Mouse (Mus musculus): ENCODE results near the gene Sardh. TPM values are rescaled to one million over a fixed set of nuclear protein-coding genes. Genes with fewer than 3 reads are reported as not detected.
A peak's percentile ranks its signal among the peaks of the same experiment; 100 is the strongest.

Gene Sardh
- 3.2 and 3.6 TPM in 2 replicates for polyA plus RNA-seq (2015; fragmentation: Nextera tagmentation; extraction: Ambion mirVana)

DNA sequence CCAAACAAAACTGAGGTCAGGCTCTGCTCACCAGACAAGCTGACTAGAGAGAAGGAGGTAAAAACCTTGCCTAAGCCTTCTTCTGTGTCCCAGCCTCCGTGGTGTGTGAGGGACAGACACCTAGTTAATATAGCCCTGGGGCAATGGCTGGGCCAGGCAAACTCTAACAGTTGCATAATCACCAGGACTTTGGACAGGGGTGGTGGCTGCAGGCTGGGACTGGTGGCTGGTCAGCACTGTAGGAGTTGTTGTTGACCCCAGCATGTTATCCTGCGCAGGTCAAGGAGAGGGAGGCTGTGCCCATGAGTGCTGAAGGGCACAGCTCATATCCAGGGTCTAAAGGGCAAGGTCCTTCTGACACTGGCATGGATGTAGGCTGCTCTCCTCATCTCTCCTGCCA is at the start of gene Sardh:
Gene Sardh (minus strand): TSS at position 127 of the 400 bp plus-strand sequence.
- DNase-seq (ENCODE audit: low spot score) = no peak

DNA sequence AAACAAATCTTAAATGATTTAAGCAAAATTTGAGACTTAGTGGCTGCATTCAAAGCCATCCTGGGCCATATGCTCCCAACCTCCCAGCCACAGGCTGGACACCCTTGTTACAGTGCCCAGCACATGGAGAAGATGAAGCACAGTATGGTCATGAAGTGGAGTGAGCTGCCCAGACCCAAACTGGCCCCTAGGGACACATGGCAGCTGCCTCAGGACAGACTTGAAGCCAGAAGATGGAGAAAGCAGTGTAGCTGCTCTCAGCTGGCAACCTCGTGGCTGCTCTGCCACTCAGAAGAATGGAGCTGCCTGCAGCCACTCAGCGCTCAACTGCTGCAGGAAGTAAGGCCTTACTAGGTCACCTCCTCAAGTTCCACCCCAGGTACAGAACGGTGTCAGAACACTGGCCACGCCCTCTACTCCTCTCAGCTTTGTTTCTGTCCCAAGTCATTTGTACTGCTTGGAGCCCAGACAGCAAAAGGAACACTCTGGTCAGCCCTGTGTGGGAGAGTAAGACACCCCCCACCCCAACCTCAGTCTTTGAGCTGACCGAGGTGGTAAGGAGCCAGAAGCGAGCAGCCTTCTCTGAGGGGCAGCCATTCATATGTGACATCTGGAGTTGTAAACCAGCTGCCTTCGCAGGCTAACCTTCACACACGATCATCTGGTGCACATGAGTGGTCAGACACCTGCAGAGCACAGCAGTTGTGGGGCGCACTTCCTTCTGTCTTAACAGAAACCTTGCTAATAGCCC is 48.7 kb upstream of the Sardh start:
- DNase-seq (ENCODE audit: low spot score) = peak; percentile 87

DNA sequence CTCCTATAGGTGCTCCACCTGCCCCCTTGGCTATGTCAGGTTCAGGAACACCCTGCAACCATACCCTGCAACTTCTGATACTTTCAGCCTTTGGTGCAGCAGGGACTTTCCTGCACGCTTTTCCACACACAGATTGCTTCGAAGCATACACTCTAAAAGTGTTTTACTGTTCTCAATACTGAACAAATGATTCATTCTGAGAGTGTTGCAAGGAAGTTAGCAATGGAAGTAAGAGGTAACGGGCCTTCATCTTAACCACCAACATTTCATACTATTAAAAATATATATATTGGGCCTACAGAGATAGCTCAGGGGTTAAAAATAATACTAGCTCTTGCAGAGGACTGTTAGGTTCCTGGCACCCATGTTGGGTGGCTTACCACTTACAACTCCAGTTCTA is 46.6 kb upstream of the Sardh start:
- DNase-seq (ENCODE audit: low spot score) = no peak

DNA sequence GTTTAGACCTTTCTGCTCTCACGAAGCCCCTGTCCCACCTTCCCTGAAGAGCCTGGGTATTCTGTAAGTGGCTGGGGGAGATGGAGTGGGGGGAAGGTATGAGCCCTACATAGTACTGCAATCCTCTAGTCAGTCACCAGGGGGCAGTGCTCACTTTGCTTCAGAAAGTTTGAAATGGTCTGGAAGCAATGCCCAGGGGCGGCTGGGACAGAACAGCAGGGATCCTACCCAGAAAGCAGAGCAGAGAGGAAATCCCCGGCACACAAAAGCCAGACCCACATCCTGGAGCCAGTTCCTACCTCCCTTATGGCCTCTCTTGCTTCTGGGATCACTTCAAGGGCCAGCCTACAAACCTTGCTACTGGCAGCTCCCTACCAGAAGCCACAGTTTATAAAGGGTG is 40.9 kb upstream of the Sardh start:
- peak; percentile 87 for DNase-seq (ENCODE audit: low spot score)

DNA sequence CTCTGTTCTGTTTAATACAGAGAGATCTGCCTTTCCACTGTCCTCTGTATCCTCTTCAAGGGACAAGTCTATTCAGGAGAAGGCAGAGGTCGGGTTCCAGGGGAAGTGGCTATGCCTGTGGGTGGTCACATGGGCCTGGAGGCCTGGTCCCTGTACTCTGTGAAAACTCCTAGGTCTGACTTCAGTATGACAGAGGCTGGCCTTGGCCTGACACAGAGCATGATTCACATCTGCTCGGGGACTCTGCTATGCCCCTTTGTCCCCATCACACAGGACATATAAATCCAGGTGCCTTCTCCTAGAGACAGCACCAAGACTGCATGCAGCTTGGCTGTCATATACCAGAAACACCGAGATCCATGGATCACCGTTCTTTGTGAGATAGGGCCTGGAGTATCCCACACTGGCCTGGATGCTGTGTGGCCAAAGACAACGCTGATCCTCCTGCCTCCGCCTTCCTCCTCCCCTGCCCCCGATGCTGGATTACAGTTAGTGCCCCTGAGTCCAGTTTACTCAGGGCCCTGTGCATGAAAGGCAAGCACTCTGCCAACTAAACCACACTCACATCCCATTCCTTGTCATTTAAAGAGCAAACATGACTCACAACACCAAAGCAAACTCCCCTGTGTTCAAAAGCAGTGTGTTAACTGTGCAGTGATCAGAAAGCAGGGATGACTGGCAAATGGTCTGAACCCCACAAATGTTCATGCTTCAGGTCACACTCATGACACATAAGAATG is 39.0 kb upstream of the Sardh start:
- no peak for DNase-seq (ENCODE audit: low spot score)

DNA sequence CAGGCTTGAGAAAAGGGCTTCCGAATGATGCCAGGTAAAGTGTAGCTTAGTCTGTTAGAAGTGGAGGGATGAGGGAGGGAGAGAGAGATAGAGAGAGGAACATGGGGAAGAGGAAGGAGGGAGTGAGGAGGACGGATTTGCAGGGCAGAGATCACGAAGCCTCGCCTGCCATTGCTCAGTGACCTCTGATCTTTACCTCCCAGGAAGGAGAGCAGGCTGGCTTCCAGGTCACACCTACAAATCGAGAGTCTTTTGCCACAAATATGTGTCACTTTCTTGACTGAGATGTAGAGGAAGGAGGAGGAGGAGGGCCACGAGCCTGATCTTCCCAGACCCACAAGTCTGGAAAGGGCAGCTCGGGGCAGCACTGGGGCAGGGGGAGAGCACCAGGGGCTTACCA is 36.3 kb upstream of the Sardh start:
- no peak for DNase-seq (ENCODE audit: low spot score)

DNA sequence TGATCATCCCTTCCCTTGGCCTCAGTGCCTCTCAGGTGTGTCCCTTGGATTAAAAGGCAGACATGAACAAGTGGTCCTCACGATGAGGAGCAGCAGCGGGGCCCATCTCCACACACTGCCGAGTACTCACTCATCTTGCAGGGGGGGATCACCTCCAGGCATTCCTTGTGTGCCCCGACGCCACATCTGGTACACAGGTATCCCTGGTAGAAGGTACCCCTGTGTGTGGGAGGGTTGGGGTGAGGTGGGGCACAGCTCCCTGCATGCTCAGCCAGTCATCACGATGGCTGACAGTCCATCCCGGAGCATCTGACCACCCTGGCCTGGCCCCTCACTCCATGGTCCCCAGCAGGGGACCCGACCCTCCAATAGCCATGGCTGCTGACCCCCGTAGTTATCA is 33.6 kb upstream of the Sardh start:
- DNase-seq (ENCODE audit: low spot score) = no peak

DNA sequence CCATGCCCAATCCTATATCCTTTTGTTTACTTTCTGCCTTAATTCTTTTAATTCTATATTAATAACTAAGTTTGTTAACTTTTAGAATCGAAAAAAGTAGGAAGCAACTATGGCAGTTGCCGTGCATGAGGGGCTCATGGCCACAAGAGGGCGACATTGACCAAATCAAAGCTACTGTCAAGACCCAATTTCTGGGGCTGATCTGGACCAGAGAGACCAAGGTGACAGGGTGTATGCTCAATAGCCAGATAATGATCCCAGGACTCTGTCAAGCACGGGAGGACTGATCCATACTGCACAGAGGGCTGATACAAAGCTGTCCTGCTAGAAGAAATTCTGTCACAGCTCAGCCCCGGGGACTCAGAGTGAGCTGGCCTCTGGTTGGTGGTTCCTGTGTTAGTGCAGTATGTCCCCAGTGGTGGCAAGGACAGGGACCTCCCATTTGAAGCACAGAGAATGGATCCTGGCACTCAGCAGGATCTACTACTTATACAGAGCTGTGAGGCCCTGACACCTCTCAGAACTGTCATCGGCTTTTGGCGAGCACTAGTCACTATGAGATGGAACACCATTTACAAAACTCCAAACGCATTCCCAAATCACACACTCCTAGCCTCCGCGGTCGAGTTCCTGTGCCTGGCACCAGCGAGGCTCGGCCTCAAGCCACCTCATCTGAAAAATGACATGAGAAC is 32.9 kb upstream of the Sardh start:
- DNase-seq (ENCODE audit: low spot score) = peak; percentile 73

DNA sequence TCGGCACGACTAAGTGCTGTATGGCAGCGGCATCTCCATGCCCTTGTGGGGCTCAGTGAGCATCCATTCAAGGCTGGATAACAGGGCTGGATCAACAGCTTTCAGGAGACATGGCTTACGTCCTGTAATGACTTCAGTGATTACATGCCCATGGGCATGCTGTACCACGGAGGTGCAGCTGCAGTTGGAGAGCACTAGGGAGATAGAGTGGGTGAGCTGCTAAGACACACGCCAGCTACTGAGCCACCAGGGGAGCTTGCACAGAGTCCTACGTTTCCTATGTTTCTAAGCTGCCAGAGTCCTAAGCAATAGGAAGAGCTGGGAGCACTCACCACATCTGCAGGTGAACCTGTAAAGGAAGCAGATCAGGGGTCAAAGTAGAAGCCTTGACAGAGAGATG is 30.7 kb upstream of the Sardh start:
- no peak for DNase-seq (ENCODE audit: low spot score)

DNA sequence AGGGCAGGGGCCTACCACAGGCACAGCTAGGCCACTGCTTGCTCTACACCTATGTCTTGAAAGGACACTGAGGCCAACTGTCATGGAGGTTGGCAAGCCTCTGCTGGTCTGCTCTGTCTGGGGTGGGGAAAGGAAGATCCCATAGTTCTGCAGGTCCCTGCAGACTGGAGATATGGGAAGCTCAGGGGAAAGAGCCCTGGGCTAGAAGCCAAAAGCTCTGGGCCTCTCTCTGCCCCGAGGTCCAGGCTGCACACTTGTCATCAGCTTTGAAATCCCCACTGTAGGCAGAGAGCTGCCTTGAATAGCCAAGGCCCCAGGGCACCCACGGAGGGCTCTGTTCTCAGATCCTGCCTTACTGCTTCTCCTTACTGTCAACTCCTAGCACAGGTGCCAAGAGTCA is 20.2 kb upstream of the Sardh start:
- DNase-seq (ENCODE audit: low spot score) = no peak

DNA sequence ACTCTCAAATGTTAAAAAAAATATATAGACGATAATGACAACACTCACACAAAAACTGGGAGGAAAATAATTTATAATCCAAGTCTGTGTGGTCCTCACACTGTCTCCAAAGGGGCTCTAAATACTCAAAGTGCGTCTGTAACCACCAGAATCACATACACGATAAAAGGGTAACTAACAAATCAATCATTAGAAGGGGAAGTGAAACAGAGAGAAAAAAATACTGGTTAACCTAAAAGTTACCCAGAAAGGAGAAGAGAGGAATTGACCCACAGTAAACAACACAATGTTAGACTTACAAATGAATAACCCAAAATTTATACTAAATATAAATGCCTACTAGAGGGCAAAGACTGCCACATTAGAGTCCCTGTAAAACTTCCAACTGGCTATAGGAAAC is 17.7 kb upstream of the Sardh start:
- DNase-seq (ENCODE audit: low spot score) = no peak

DNA sequence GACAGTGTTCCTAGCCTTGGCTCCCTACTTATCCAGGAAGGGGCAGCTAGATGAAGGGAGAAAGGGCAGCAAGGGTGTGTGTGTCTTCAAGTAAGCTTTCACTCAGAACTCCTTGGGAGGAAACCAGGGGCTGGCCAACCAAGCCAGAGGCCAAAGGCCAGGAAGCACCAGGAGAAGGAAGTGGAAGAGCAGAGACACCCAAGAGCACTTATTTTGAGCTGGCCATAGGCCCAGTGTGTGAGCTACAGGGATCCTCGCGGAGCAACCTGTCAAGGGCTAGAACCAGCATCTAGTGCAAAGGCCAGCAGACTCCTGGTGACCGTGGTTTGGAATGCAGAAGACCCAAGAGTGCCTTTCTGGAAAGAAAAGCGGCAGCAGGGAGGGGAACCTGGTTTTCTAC is 14.8 kb upstream of the Sardh start:
- no peak for DNase-seq (ENCODE audit: low spot score)

DNA sequence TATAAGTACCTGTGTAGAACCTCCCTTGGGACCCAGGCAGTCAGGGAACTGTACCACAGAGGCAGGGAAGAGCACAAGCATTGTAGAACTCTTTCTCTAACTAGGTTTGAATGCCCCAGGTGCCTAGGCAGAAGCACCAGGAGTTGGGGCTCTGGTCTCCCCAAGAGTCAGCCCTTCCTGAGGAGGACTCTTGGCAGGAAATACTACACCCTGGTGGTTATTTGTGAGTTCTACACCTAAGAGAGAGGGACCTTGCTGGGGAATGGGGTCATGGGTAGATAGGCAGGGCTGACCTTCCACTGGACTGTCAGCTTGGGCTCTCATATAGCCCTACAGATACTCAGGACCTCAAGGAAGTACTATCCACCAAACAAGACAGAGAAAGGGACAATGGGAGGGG is 3.3 kb upstream of the Sardh start:
- peak; percentile 42 for DNase-seq (ENCODE audit: low spot score)

DNA sequence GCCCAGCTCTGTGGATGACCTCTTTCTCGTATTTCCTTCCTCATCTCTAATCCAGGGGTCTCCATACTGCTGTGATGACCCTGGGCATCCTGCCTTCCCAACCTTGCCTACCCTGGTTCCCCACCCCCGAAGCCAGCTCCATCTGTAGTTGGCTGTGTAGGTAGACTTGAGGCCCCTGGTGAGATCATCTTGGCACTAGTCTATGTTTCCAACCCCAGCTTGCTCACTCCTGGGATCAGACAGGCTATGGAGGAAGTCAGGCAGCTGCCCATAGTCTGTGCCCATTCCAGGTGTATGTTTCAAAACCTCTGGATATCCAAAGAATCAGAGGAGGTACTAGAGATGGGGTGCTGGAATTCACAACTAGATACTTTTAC is 662 bp downstream of the Sardh start:
- DNase-seq (ENCODE audit: low spot score) = no peak

DNA sequence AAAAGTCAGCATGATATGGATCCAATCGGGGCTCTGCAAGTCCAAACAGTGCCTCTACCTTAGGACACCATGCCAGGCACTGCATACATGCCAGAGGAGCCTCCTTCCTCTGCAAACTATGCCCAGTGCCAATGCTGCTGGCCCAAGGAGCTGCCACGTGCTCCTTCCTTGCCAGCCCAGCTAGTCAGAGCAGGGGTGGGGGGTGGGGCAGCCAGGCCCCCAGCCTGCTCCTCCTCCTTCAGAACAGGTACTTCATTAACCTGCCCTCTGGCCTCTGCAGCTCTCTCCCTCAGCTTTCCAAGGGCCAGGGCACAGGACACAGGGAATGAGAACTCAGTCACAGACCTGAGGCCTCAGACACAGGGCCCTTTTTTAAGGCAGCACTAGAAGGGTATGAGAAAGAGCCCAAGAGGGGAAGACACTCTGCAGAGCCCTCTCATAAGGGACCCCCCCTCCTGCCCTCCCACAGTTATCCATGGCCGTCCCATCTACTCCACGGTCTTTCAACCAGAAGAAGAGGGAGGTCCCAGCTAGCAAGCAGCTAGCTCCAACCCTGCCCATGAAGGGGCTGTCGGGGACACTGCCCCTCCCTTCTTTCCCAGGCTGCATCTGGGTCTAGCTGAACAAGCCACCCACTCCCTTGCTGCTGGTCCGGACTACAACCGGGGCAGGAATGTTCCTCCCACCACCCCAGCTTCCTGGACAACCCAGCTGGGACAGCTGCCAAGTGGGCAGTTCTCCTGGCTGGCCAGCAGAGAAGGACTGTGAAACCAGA is 1.2 kb downstream of the Sardh start:
- DNase-seq (ENCODE audit: low spot score) = no peak

DNA sequence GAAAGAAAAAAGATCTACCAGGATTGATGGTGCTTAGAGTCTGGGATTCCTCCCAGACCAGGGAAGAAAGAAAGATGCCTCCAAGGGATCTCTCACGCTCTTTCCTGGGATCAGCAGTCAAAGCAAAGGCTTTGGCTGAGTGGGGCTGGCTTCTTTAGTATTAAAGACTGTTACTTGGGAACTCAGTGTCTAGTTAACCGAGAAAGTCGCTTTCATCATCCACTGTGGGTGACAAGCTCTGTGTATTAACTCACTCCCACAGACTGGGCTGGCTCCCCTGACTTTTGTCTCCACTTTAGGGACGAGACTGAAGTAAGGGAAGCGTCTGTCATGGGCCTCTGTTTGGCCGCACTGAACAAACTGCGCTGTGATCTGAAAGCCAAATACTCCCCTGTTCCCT is 2.2 kb downstream of the Sardh start:
- no peak for DNase-seq (ENCODE audit: low spot score)

DNA sequence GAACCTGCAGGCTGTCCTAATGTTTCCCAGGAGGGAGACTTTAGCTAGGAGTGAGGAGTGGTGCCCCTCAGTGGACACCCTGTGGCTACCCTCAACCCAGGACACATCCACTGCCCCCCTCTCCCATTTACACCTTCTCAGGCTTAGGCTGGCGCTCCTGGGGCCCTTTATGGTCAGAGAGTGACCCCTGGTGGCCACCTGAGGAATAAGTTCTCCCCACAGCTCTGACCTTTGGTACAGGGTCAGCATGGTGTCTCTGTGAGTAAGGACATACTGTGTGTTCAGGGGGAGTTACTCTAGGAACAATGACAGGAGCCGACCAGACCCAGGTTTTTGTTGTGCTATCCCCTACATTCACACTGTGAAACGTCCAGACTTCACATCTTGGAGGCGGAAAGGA is 10.8 kb downstream of the Sardh start:
- DNase-seq (ENCODE audit: low spot score) = peak; percentile 62

DNA sequence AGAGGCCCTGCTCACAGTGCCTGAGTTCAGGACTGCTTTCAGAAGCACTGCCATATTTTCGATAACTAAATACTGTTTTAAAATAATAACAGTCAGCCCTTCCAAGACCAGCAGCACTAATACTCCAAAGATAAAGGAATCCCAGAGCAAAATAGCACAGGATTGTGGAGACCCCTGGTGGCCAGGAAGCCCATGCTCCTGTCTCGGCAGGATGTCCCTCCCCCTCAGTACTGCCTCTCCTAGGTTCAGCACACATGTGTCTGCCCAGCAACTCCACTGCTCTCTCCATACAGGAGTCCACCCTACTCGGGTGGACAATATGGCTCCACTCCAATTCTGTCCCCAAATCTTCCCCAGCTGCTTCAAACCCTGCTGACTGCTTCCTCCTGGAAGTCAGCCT is 12.4 kb downstream of the Sardh start:
- peak; percentile 72 for DNase-seq (ENCODE audit: low spot score)

DNA sequence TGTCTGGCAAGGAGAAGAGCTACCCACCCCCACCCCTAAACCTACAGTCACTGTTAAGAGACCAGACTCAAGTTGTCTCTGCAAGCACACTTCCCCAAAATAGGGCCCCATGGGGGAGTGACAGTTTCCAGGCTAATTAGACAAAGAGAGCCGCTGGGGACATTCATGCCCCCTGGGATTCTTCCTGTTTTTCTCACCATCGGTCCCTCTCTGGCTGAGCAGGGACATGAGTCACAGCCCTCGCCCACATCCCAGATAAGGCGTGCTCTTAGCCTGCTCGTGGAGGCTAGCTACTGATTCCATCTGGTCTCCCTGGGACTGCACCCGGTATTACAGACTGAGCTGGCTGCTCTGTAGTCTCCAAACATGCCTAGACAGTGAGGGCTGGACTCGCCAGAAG is 15.8 kb downstream of the Sardh start:
- no peak for DNase-seq (ENCODE audit: low spot score)

DNA sequence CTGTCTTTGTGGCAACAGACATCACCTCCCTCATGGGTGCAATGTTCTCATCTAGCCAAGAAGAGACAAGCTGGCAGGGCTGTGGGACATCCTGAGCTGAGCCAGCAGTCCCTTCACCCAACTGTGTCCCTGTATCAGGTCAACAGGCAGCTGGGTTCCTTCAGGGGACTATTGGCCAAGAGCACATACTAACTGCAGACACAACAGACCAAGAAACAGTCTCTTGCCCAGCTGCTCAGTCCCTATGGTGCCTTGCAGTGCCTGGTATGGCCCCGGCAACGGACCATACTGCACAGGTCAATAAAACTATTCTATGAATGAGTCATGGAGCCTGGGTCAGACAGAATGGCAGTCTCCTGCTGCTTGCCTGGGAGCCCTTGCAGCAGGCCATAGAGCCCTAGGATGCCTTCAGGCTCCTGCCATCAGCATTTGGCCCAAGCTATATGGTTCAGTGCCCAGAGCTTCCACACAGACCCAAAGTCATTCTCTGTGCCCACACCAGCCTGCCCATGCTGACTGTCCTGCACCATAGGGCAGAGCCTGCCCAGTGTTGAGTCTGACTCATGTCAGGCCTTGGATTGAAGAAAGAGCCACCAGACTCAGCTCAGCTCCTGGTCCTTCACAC is 18.5 kb downstream of the Sardh start:
- DNase-seq (ENCODE audit: low spot score) = no peak

DNA sequence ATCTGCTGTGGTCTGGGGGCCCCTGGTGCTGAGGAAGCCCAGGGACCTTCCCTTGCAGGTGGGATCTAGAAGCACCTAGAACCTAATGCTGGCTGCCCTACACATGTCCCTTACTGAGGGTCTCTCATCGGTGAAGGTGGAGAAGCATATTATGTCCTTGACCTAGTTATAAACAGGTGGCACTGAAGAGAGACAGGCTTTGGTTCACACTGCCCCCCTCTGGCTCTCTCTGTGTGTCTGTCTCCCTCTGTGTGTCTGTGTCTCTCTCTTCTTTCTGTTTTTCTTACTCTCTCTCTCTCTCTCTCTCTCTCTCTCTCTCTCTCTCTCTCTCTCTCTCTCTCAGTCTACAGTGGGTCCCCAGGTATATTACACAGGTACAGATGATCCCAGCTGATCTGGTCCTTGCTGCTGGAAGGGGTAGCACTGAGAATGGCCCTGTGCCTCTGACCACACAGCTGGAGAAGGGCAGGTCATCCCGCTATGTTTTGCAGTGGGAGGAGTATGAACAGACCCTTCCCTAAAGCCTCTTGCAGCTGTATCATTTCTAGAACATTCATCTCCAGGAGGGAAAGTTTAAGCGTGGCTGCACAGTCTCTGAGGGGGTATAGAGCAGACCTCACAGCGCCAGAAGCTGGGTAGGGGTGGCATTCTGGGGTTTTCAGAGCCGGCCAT is 19.2 kb downstream of the Sardh start:
- DNase-seq (ENCODE audit: low spot score) = peak; percentile 41
